Mouse (Mus musculus): Measurements from ENCODE around the gene Mt3.

- TF ChIP-seq POLR2A (IDR thresholded peaks at IDR 0.05; ENCODE audit: borderline replicate concordance, control insufficient read depth, low read depth, low read length): no peak
- no peak for TF ChIP-seq CTCF (IDR thresholded peaks at IDR 0.05; ENCODE audit: control insufficient read depth, insufficient read depth, low read length)
These were observed 19.8 kb downstream of the Mt3 start, which contains the start of gene Mt2 for GRCm38 (mm10) chr8:94172075-94172808.
